ENCODE assay signal across 13 mouse cellular contexts in the genomic region with DNA sequence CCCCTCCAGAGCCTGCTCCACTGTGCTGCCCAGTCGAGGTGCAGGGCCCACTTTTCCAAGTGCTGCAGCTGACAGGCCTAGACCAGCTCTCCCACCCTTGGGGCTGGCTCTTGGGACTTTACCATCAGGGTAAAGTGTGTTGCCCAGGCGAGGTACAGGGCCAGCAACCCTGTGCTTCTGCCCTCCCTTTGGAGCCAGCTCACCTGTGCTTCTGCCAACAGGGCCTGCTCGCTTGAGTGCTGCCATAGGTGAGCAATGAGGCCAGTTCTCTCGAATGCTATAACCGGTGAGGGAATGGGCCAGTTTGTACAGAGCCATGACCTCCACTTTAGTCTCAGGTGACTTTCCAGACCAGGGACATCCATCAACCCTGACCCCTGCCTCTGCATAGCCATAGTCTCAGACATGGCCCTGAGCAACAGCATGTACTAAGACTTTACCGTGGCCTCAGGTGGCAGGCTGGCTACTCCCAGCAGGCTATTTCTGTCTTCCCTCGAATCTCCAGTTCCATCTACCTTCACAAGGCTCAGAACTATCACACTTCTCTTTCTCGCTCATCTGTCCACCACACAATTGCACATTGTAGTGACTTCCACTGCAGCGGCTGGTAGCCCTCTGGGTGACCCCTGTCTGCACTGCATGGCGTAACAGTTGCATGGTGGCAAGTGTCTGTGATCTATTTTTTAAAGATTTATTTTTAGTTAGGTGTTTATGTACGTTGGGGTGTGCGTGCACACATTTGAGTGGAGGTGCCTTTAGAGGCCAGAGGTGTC. TPM values are rescaled to one million over a fixed set of nuclear protein-coding genes. Genes with fewer than 3 reads are reported as not detected.
DNase-seq lines count a peak whose midpoint lies in the region; ATAC-seq and TF ChIP-seq lines count a peak whose summit lies in the region.
"Had no signal": no experiment of that assay in that cellular context is flagged by ENCODE, and none has a peak within 500 bp of the region (broad histone marks: within the 10 kb centered on the region; RNA-seq: fewer than 3 reads in every experiment).

No protein-coding gene starts in this region.

- H3K36me3 ChIP-seq in forebrain, embryonic 10.5 days (replicated peaks), result no peaks in the 10 kb centered on the region
- no peaks in the 10 kb centered on the region for H3K36me3 ChIP-seq in forebrain, embryonic 12.5 days (replicated peaks)
- no peaks in the 10 kb centered on the region for H3K36me3 ChIP-seq in intestine, embryonic 15.5 days
- H3K36me3 ChIP-seq: limb, embryonic 13.5 days; midbrain, embryonic 10.5 days had no signal

- no peak for TF ChIP-seq CTCF in cerebellum, adult 2 months (IDR thresholded peaks at IDR 0.05; ENCODE audit: borderline replicate concordance, insufficient read depth, low read depth, low read length)

- no peak overlapping the region for H3K4me3 ChIP-seq in forebrain, embryonic 10.5 days
- no peak overlapping the region for H3K4me3 ChIP-seq in forebrain, embryonic 12.5 days (replicated peaks)
- H3K4me3 ChIP-seq in cerebellum, adult 2 months (replicated peaks; ENCODE audit: insufficient read depth, low read depth, low read length), result no peak overlapping the region
- no peak overlapping the region for H3K4me3 ChIP-seq in intestine, embryonic 15.5 days (replicated peaks)
- H3K4me3 ChIP-seq: limb, embryonic 13.5 days; midbrain, embryonic 10.5 days had no signal

- peak overlapping the region; percentile 25; the same call in 1 of the 2 replicates for H3K27ac ChIP-seq in forebrain, embryonic 10.5 days
- H3K27ac ChIP-seq in forebrain, embryonic 12.5 days, result no peak overlapping the region
- H3K27ac ChIP-seq in cerebellum, adult 2 months (ENCODE audit: insufficient read depth, low read length), result peak overlapping the region; percentile 37; the same call in 1 of the 2 replicates
- H3K27ac ChIP-seq in intestine, embryonic 15.5 days, result no peak overlapping the region
- H3K27ac ChIP-seq: kidney, postnatal 0 days; limb, embryonic 13.5 days; midbrain, embryonic 10.5 days had no signal

- no peak for DNase-seq in forebrain, embryonic 10.5 days (ENCODE audit: extremely low spot score, low spot score)
- peak; percentile 28 for DNase-seq in kidney, adult 18-20 months
- no peak for DNase-seq in kidney, postnatal 4 days
- peak; percentile 52 to 63 for DNase-seq in cerebellum, adult 2 months
- DNase-seq in kidney, postnatal 36 days, result peak; percentile 31 to 50
- DNase-seq in spleen, postnatal 36 days (ENCODE audit: low spot score in 2 of 2), result no peak
- DNase-seq: heart, adult 18-20 months; thymus, postnatal 4 days had no signal

- H3K4me2 ChIP-seq in forebrain, embryonic 12.5 days, result no peak overlapping the region
- H3K4me2 ChIP-seq in intestine, embryonic 15.5 days (replicated peaks), result no peak overlapping the region
- H3K4me2 ChIP-seq: limb, embryonic 13.5 days had no signal

- H3K9ac ChIP-seq in forebrain, embryonic 12.5 days, result no peak overlapping the region
- no peak overlapping the region for H3K9ac ChIP-seq in intestine, embryonic 15.5 days
- H3K9ac ChIP-seq: limb, embryonic 13.5 days had no signal

- peaks cover 15% of the 10 kb centered on the region for H3K4me1 ChIP-seq in forebrain, embryonic 10.5 days
- peaks cover 9% of the 10 kb centered on the region for H3K4me1 ChIP-seq in forebrain, embryonic 12.5 days
- peaks cover 11% of the 10 kb centered on the region for H3K4me1 ChIP-seq in cerebellum, adult 2 months (ENCODE audit: control insufficient read depth, insufficient read depth, low read length)
- 0 out of 2 replicates have a peak, but pooled peaks cover 7% of the 10 kb centered on the region for H3K4me1 ChIP-seq in intestine, embryonic 15.5 days (replicated peaks)

- H3K9me3 ChIP-seq in forebrain, embryonic 10.5 days, result no peaks in the 10 kb centered on the region
- no peaks in the 10 kb centered on the region for H3K9me3 ChIP-seq in forebrain, embryonic 12.5 days
- H3K9me3 ChIP-seq in intestine, embryonic 15.5 days, result no peaks in the 10 kb centered on the region
- H3K9me3 ChIP-seq: limb, embryonic 13.5 days; midbrain, embryonic 10.5 days had no signal

- no peak for ATAC-seq in forebrain, embryonic 12.5 days (ENCODE audit: low FRiP score)
- no peak for ATAC-seq in intestine, embryonic 15.5 days

- no peaks in the 10 kb centered on the region for H3K27me3 ChIP-seq in forebrain, embryonic 10.5 days (ENCODE audit: poor library complexity, severe bottlenecking)
- H3K27me3 ChIP-seq in forebrain, embryonic 12.5 days, result no peaks in the 10 kb centered on the region
- H3K27me3 ChIP-seq in cerebellum, adult 2 months (ENCODE audit: control insufficient read depth, insufficient read depth, low read length), result no peaks in the 10 kb centered on the region
- no peaks in the 10 kb centered on the region for H3K27me3 ChIP-seq in intestine, embryonic 15.5 days (replicated peaks)
- H3K27me3 ChIP-seq: limb, embryonic 13.5 days had no signal

- WGBS in forebrain, embryonic 10.5 days, result 84% methylated on average over 12 of the region's 12 CpGs
- WGBS in forebrain, embryonic 12.5 days, result 83% methylated on average over 12 of the region's 12 CpGs
- 41% methylated on average over 12 of the region's 12 CpGs for WGBS in cerebellum, adult 2 months
- WGBS in intestine, embryonic 15.5 days, result 71% methylated on average over 12 of the region's 12 CpGs

- TF ChIP-seq POLR2A in cerebellum, adult 2 months (IDR thresholded peaks at IDR 0.05; ENCODE audit: borderline replicate concordance, insufficient read depth, low read length), result no peak

RNA-seq across cellular contexts. Expression of a gene that starts 46.7 kb away (rescaled TPM):
- 4.8 and 5.0 TPM in 2 replicates for polyA plus RNA-seq in forebrain, embryonic 10.5 days (2016; fragmentation: Nextera tagmentation; extraction: Ambion mirVana)
- 6.6 and 7.2 TPM in 2 replicates for polyA plus RNA-seq in forebrain, embryonic 12.5 days (2016; fragmentation: Nextera tagmentation; extraction: Ambion mirVana)
- polyA plus RNA-seq in cerebellum, adult 2 months (2012; rRNA removed), result 16.4 and 17.2 TPM in 2 replicates
- 2.6 and 3.2 TPM in 2 replicates for polyA plus RNA-seq in intestine, embryonic 15.5 days (2015; fragmentation: Nextera tagmentation; extraction: Ambion mirVana)

Comparison
In these comparisons a context has a peak if more than half of its experiments do, and no peak if none do; other contexts are left out.
1. DNase-seq: peak in kidney, adult 18-20 months (single experiment), cerebellum, adult 2 months (2 of 2) and kidney, postnatal 36 days (2 of 2); none in forebrain, embryonic 10.5 days (single experiment), kidney, postnatal 4 days (0 of 2) and spleen, postnatal 36 days (0 of 2).
2. H3K27ac ChIP-seq: peak in forebrain, embryonic 10.5 days (single experiment) and cerebellum, adult 2 months (single experiment); none in forebrain, embryonic 12.5 days (single experiment) and intestine, embryonic 15.5 days (single experiment).